Mouse (Mus musculus) ES-E14 (cell line): ENCODE data around the gene Ankrd27. TPM values are rescaled to one million over a fixed set of nuclear protein-coding genes. Genes with fewer than 3 reads are reported as not detected.
A peak's percentile ranks its signal among the peaks of the same experiment; 100 is the strongest.

Experiments
- DNase-seq: peaks from one replicate; pipeline ENCODE4 v3.0.0-alpha.2; 2013; ENCODE audit warnings: low read depth, low spot score
- H3K27ac ChIP-seq: 2 replicates; pipeline ENCODE4 v1.5.1; 2012; ENCODE audit warnings: low read depth, mild to moderate bottlenecking, low read length, moderate library complexity, mixed read lengths; ENCODE audit not compliant: poor library complexity, insufficient read depth, severe bottlenecking
- H3K36me3 ChIP-seq: 2 replicates; pipeline ENCODE4 v1.6.1; 2012; ENCODE audit warnings: mild to moderate bottlenecking, low read length, moderate library complexity, mixed read lengths; ENCODE audit not compliant: control insufficient read depth, poor library complexity, insufficient read depth, severe bottlenecking
- H3K4me1 ChIP-seq, 2 experiments: fragments of 150-350 bp in 1 of 2; sonication (generic) in 1 of 2; 2 replicates each; pipeline ENCODE4 v1.6.1; 2012; ENCODE audit warnings: low read length in 2 of 2, mild to moderate bottlenecking in 1 of 2, mixed read lengths in 1 of 2; ENCODE audit not compliant: control insufficient read depth in 2 of 2, insufficient read depth in 2 of 2, poor library complexity in 1 of 2
- H3K4me3 ChIP-seq, 2 experiments: fragments of 150-350 bp in 1 of 2; sonication (generic) in 1 of 2; 2 replicates each; pipeline ENCODE4 v1.5.1; 2012; ENCODE audit warnings: low read length in 2 of 2, low read depth in 1 of 2, mild to moderate bottlenecking in 1 of 2, mixed read lengths in 1 of 2; ENCODE audit not compliant: insufficient read depth in 1 of 2, poor library complexity in 1 of 2, severe bottlenecking in 1 of 2
- H3K9ac ChIP-seq: 2 replicates; pipeline ENCODE4 v1.6.1; 2012; ENCODE audit warnings: low read depth, mild to moderate bottlenecking, low read length, mixed read lengths; ENCODE audit not compliant: poor library complexity, insufficient read depth, severe bottlenecking
- H3K9me3 ChIP-seq: fragments of 150-350 bp; sonication (generic); 2 replicates; pipeline ENCODE4 v1.6.1; 2012; ENCODE audit warnings: low read depth, mild to moderate bottlenecking, low read length; ENCODE audit not compliant: control insufficient read depth, insufficient read depth
- CHD2 ChIP-seq: IDR thresholded peaks from 2 replicates; pipeline ENCODE4 v1.6.1; 2014; ENCODE audit warnings: mild to moderate bottlenecking, low read depth, low read length, inconsistent platforms
- HCFC1 ChIP-seq: IDR thresholded peaks from 2 replicates; pipeline ENCODE4 v1.6.1; 2012; ENCODE audit warnings: low read length, inconsistent platforms, borderline replicate concordance; ENCODE audit not compliant: insufficient read depth
- MAFK ChIP-seq: IDR thresholded peaks from 2 replicates; pipeline ENCODE4 v1.6.1; 2014; ENCODE audit warnings: mild to moderate bottlenecking, low read depth, low read length, inconsistent platforms; ENCODE audit not compliant: insufficient read depth
- ZC3H11A ChIP-seq: IDR thresholded peaks from 2 replicates; pipeline ENCODE4 v1.6.1; 2012; ENCODE audit warnings: low read depth, mild to moderate bottlenecking, inconsistent platforms, low read length, borderline replicate concordance
- ZNF384 ChIP-seq: IDR thresholded peaks from 2 replicates; pipeline ENCODE4 v1.6.1; 2012; ENCODE audit warnings: low read depth, low read length, inconsistent platforms
- in situ Hi-C, 2 experiments: fragments of 600-800 bp; cut with MboI; formaldehyde crosslinking; loops; one replicate each; pipeline ENCODE4 v1.15.1; 2025; ENCODE audit warnings: low sequenced_read_pairs in 2 of 2, inconsistent platforms in 1 of 2; ENCODE audit not compliant: unreplicated experiment in 2 of 2
- total RNA-seq: library from RNA; depleted of rRNA; stranded (reverse); fragments of 300-350 nt; gene quantifications from 2 replicates; pipeline ENCODE4 v1.2.3, GENCODE M21; 2012

Gene Ankrd27
- total RNA-seq, 1 experiment = 25.0 TPM

- no peak for DNase-seq
- Histone ChIP-seq H3K27ac (no peak overlapping the region), H3K4me3 (peak overlapping the region; percentile 75 to 85), H3K4me1 (peaks cover 2 to 15% of the 10 kb centered on the region in 2 experiments; a peak in 3 of 4 replicates), H3K36me3 (no peaks in the 10 kb centered on the region), H3K9ac (peak overlapping the region; percentile 69), H3K9me3 (no peaks in the 10 kb centered on the region)
- no peak for TF ChIP-seq ZNF384
- TF ChIP-seq CHD2 = no peak
- TF ChIP-seq HCFC1 = no peak
- no peak for TF ChIP-seq MAFK
- no peak for TF ChIP-seq ZC3H11A
- in situ Hi-C loops = no loop called here
These were observed 1.8 kb upstream of the Ankrd27 start for GRCm38 (mm10) chr7:35584068-35584785.

DNA sequence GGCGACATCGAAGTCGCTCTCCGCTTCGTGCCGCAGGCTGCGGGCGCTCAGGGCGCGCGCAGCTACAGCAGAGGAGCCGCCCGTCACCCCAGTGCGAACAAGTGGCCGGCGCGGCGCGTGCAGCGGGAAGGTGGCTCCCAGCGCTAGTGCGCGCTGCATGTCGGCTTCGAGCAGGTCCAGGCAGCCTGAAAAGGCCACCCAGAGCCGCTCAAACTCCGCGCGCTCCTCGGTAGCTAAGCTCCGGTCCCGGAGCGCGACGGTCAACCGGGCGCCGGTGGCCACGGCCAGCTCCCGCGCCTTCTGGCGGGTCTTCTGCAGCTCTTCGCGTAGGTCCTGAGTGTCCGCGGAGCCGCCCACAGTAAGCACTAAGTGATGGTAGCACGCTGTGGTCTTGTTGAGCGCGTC lies 1.3 kb upstream of the Ankrd27 start:
- Histone ChIP-seq H3K4me1 (peaks cover 2 to 15% of the 10 kb centered on the region in 2 experiments; a peak in 3 of 4 replicates), H3K36me3 (no peaks in the 10 kb centered on the region), H3K4me3 (peak overlapping the region; percentile 75 to 85), H3K9me3 (no peaks in the 10 kb centered on the region), H3K27ac (no peak overlapping the region), H3K9ac (peak overlapping the region; percentile 69)
- no peak for DNase-seq
- TF ChIP-seq ZNF384 (no peak), HCFC1 (no peak), MAFK (no peak), ZC3H11A (no peak), CHD2 (no peak)
- in situ Hi-C loops = no loop called here

GRCm38 (mm10) chr7:35585191-35586054 lies 621 bp upstream of the Ankrd27 start, which contains the start of gene Rgs9bp:
TSS of gene Rgs9bp (minus strand) at chr7:35585582.
- TF ChIP-seq MAFK = no peak
- no peak for TF ChIP-seq ZC3H11A
- no peak for TF ChIP-seq CHD2
- no peak for TF ChIP-seq ZNF384
- no peak; the same call in 1 of the 2 replicates for TF ChIP-seq HCFC1
- H3K27ac ChIP-seq = peak within 1 kb of the TSS; percentile 28; the same call in 1 of the 2 replicates
- DNase-seq = peak; percentile 65
- H3K36me3 ChIP-seq = no peaks in the 10 kb centered on the region
- H3K4me1 ChIP-seq = peaks cover 0 to 15% of the 10 kb centered on the region in 2 experiments; a peak in 2 of 4 replicates
- no peaks in the 10 kb centered on the region for H3K9me3 ChIP-seq
- in situ Hi-C loops = no loop called here
- peak within 1 kb of the TSS; percentile 80 to 85 for H3K4me3 ChIP-seq
- peak within 1 kb of the TSS; percentile 84 for H3K9ac ChIP-seq

GRCm38 (mm10) chr7:35586906-35587445 lies 932 bp downstream of the Ankrd27 start:
- TF ChIP-seq MAFK = no peak
- no peak for TF ChIP-seq ZC3H11A
- TF ChIP-seq HCFC1 = no peak
- peak overlapping the region; percentile 80 to 85 for H3K4me3 ChIP-seq
- H3K36me3 ChIP-seq = peaks cover 4% of the 10 kb centered on the region; the same call in 1 of the 2 replicates
- H3K4me1 ChIP-seq = peaks cover 0 to 15% of the 10 kb centered on the region in 2 experiments; a peak in 2 of 4 replicates
- H3K27ac ChIP-seq = no peak overlapping the region
- H3K9me3 ChIP-seq = no peaks in the 10 kb centered on the region
- in situ Hi-C loops = no loop called here
- peak overlapping the region; percentile 84 for H3K9ac ChIP-seq
- DNase-seq = no peak
